ENCODE assay signal across 20 mouse cellular contexts in the genomic region with DNA sequence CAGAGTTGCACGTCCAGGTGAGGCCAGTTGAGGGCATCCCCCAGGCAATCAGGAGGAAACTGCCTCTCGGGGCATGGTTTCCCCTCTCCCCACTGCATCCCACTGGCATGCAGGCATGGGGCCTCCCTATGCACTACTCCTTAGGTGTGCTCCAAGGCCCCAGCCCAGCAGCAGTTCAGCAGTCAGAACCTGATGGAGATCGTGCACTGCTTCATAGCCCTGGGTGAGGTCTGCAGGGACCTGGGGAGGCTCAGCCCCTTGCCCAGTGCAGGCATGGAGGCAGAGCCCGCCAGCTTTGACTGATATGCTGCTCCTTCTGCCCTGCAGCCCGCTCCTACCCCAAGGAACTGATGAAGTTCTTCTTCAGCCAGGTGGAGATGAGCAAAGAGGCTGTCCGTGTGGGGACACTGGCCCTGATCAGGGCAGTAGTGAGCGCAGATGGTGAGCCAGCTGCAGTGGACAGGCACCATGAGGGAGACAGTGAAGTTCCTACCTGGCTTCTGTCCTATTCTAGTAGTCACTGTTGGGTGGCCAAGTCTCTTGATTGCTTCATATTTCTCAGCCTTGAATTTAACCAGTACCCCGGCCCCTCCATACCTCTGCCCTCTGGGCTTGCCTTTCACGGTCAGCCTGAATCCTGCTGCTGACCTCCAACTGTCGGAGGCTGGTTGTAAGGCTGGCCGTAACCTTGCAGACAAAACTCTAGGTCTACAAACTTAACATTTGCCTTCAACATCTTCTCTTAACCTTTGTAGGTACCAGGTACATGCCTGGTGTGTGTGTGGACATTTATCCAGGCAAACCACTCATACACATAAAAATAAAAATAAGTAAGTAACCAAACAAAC. TPM values are rescaled to one million over a fixed set of nuclear protein-coding genes. Genes with fewer than 3 reads are reported as not detected.
DNase-seq lines count a peak whose midpoint lies in the region; ATAC-seq lines count a peak whose summit lies in the region.
"Had no signal": no experiment of that assay in that cellular context is flagged by ENCODE, and none has a peak within 500 bp of the region (broad histone marks: within the 10 kb centered on the region; RNA-seq: fewer than 3 reads in every experiment).

No protein-coding gene starts in this region.

- intact Hi-C loops in heart, postnatal 36 days (cut with DNase I), result no loop called here

- H3K9ac ChIP-seq in liver, embryonic 13.5 days, result no peak overlapping the region
- H3K9ac ChIP-seq: forebrain, embryonic 12.5 days; intestine, embryonic 15.5 days; kidney, embryonic 15.5 days had no signal

- DNase-seq in heart, adult 11 months, result peak; percentile 94
- DNase-seq in heart, postnatal 36 days, result no peak
- DNase-seq in liver, embryonic 13.5 days, result no peak
- DNase-seq in liver, result no peak
- DNase-seq in urinary bladder, postnatal 10 days (ENCODE audit: low spot score), result peak; percentile 35
- DNase-seq in urinary bladder, postnatal 25 days (ENCODE audit: low spot score), result no peak
- no peak for DNase-seq in left cerebral cortex, adult 9 months (ENCODE audit: low spot score in 2 of 2)
- DNase-seq in embryo, embryonic 10.5 days (ENCODE audit: low spot score), result no peak
- DNase-seq: cerebellum, adult 11-12 months; cerebellum, postnatal 36 days; heart, postnatal 14 days; lung, postnatal 36 days had no signal

- H3K4me1 ChIP-seq in liver, embryonic 13.5 days (replicated peaks), result no peaks in the 10 kb centered on the region
- H3K4me1 ChIP-seq: forebrain, embryonic 12.5 days; intestine, embryonic 15.5 days; kidney, embryonic 15.5 days had no signal

- peaks cover 88% of the 10 kb centered on the region for H3K9me3 ChIP-seq in liver, embryonic 13.5 days (replicated peaks)

- H3K4me2 ChIP-seq in liver, embryonic 13.5 days, result no peak overlapping the region
- H3K4me2 ChIP-seq: forebrain, embryonic 12.5 days; intestine, embryonic 15.5 days; kidney, embryonic 15.5 days had no signal

- no peaks in the 10 kb centered on the region for H3K36me3 ChIP-seq in liver, embryonic 13.5 days
- H3K36me3 ChIP-seq: forebrain, embryonic 12.5 days; intestine, embryonic 15.5 days; kidney, embryonic 15.5 days had no signal

- ATAC-seq in liver, embryonic 13.5 days (ENCODE audit: low read depth), result 0 out of 2 replicates have a peak, but pooled peaks have one; percentile 6
- ATAC-seq: activated CD4-positive, CD25-positive, alpha-beta regulatory T cell, adult 4 months; intestine, embryonic 15.5 days had no signal

- no peaks in the 10 kb centered on the region for H3K27me3 ChIP-seq in liver, embryonic 13.5 days
- H3K27me3 ChIP-seq: forebrain, embryonic 12.5 days; intestine, embryonic 15.5 days; kidney, embryonic 15.5 days had no signal

- no peak overlapping the region for H3K4me3 ChIP-seq in liver, embryonic 13.5 days (replicated peaks)
- H3K4me3 ChIP-seq: forebrain, embryonic 12.5 days; intestine, embryonic 15.5 days; kidney, embryonic 15.5 days; layer of hippocampus, adult 2 months had no signal

- no peak overlapping the region for H3K27ac ChIP-seq in liver, embryonic 13.5 days
- H3K27ac ChIP-seq: forebrain, embryonic 12.5 days; intestine, embryonic 15.5 days; kidney, embryonic 15.5 days; layer of hippocampus, adult 2 months had no signal

- WGBS in liver, embryonic 13.5 days (ENCODE audit: insufficient replicate concordance), result 48% methylated on average over 11 of the region's 11 CpGs

RNA-seq across cellular contexts. Expression of a gene that starts 8.5 kb away (rescaled TPM):
- not detected for total RNA-seq in heart, postnatal 36 days (2021)
- polyA plus RNA-seq in liver, embryonic 13.5 days (2015; fragmentation: Nextera tagmentation; extraction: Ambion mirVana), result 0.41 TPM in 2 replicates

RNA-seq across cellular contexts. Expression of a gene that starts 23.5 kb away (rescaled TPM):
- not detected for total RNA-seq in heart, postnatal 36 days (2021)
- 0.08 TPM in 1 of 2 replicates, not detected in the other for polyA plus RNA-seq in liver, embryonic 13.5 days (2015; fragmentation: Nextera tagmentation; extraction: Ambion mirVana)
- total RNA-seq: heart, adult 8-10 months; heart, postnatal 14 days; layer of hippocampus, adult 2 months; left cerebral cortex, adult 18-20 months had no signal
- polyA plus RNA-seq: activated CD4-positive, CD25-positive, alpha-beta regulatory T cell, adult 4 months; forebrain, embryonic 12.5 days; neural tube, embryonic 14.5 days had no signal

RNA-seq across cellular contexts. Expression of a gene that starts 29.7 kb away (rescaled TPM):
- total RNA-seq in heart, postnatal 36 days (2021), result under 1 TPM in 1 of 2 experiments, not detected in 1; 0.33 TPM
- 11.3 and 11.4 TPM in 2 replicates for polyA plus RNA-seq in liver, embryonic 13.5 days (2015; fragmentation: Nextera tagmentation; extraction: Ambion mirVana)

RNA-seq across cellular contexts. Expression of a gene that starts 34.9 kb away (rescaled TPM):
- under 1 TPM in 1 of 2 experiments, not detected in 1; 0.14 TPM for total RNA-seq in heart, postnatal 36 days (2021)
- polyA plus RNA-seq in liver, embryonic 13.5 days (2015; fragmentation: Nextera tagmentation; extraction: Ambion mirVana), result not detected in 2 replicates
- total RNA-seq: heart, postnatal 14 days; layer of hippocampus, adult 2 months; left cerebral cortex, adult 18-20 months had no signal
- polyA plus RNA-seq: activated CD4-positive, CD25-positive, alpha-beta regulatory T cell, adult 4 months; forebrain, embryonic 12.5 days had no signal

RNA-seq across cellular contexts. Expression of a gene that starts 42.2 kb away (rescaled TPM):
- 10 to 100 TPM; 12.2 to 13.3 TPM for total RNA-seq in heart, postnatal 36 days (2021)
- 61.0 and 69.7 TPM in 2 replicates for polyA plus RNA-seq in liver, embryonic 13.5 days (2015; fragmentation: Nextera tagmentation; extraction: Ambion mirVana)

Comparison
In these comparisons a context has a peak if more than half of its experiments do, and no peak if none do; other contexts are left out.
1. DNase-seq: peak in heart, adult 11 months (single experiment) and urinary bladder, postnatal 10 days (single experiment); none in heart, postnatal 36 days (0 of 2), liver, embryonic 13.5 days (single experiment), liver (single experiment), urinary bladder, postnatal 25 days (single experiment), left cerebral cortex, adult 9 months (0 of 2) and embryo, embryonic 10.5 days (single experiment).